Mouse (Mus musculus) neutrophil, adult 5-6 weeks (primary cell): Measurements from ENCODE around the gene Trim12c. TPM values are rescaled to one million over a fixed set of nuclear protein-coding genes. Genes with fewer than 3 reads are reported as not detected.

ENCODE experiments used
- total RNA-seq: library from RNA; stranded (forward); fragments of 200-1000 nt; gene quantifications from 2 replicates; pipeline ENCODE4 v1.2.3, GENCODE M21; 2017

Gene Trim12c
- total RNA-seq, 1 experiment from 2014 or later = 205 TPM

Other genes starting within 250 kb of the Trim12c start
- not detected in 2 replicates for gene Olfr646, start 248.5 kb downstream of the Trim12c start, total RNA-seq
- gene Ubqln5, start 223.5 kb downstream of the Trim12c start, total RNA-seq = not detected in 2 replicates
- gene Olfr643, start 216.0 kb downstream of the Trim12c start, total RNA-seq = not detected in 2 replicates
- not detected in 2 replicates for gene Ubqln3, start 210.1 kb downstream of the Trim12c start, total RNA-seq
- gene Ubqlnl, start 202.8 kb downstream of the Trim12c start, total RNA-seq = not detected in 2 replicates
- not detected in 2 replicates for gene Olfm5, start 188.5 kb downstream of the Trim12c start, total RNA-seq
- 0.12 TPM in 1 of 2 replicates, not detected in the other for gene Olfr648, start 170.0 kb downstream of the Trim12c start, total RNA-seq
- not detected in 2 replicates for gene Olfr649, start 157.4 kb downstream of the Trim12c start, total RNA-seq
- 1.3 and 2.3 TPM in 2 replicates for gene Trim6, start 134.6 kb downstream of the Trim12c start, total RNA-seq
- 202 and 211 TPM in 2 replicates for gene Trim34a, start 108.9 kb downstream of the Trim12c start, total RNA-seq
- 71.1 and 78.2 TPM in 2 replicates for gene Trim5, start 65.3 kb downstream of the Trim12c start, total RNA-seq
- gene Trim12a, start 37.9 kb downstream of the Trim12c start, total RNA-seq = 518 and 540 TPM in 2 replicates
- 6.8 and 7.2 TPM in 2 replicates for gene Trim34b, start 23.9 kb downstream of the Trim12c start, total RNA-seq
- gene Trim30b, start 16.5 kb upstream of the Trim12c start, total RNA-seq = 380 and 405 TPM in 2 replicates
- gene Trim30c, start 47.5 kb upstream of the Trim12c start, total RNA-seq = 6.6 and 7.2 TPM in 2 replicates
- gene Trim30a, start 111.8 kb upstream of the Trim12c start, total RNA-seq = 208 and 211 TPM in 2 replicates
- gene Trim30d, start 154.5 kb upstream of the Trim12c start, total RNA-seq = 192 and 193 TPM in 2 replicates
- gene Olfr651, start 196.8 kb upstream of the Trim12c start, total RNA-seq = not detected in 2 replicates
- not detected in 2 replicates for gene Olfr652, start 207.5 kb upstream of the Trim12c start, total RNA-seq
- not detected in 2 replicates for gene Olfr653, start 224.0 kb upstream of the Trim12c start, total RNA-seq
- gene Olfr654, start 233.7 kb upstream of the Trim12c start, total RNA-seq = not detected in 2 replicates
- not detected in 2 replicates for gene Olfr655, start 248.4 kb upstream of the Trim12c start, total RNA-seq